Comparison of ENCODE assay signal across 9 mouse cellular contexts in genomic region chr2:12053404-12054164, GRCm38 (mm10).
DNase-seq lines count a peak whose midpoint lies in the region; ATAC-seq and TF ChIP-seq lines count a peak whose summit lies in the region.
"Had no signal": no experiment of that assay in that cellular context is flagged by ENCODE, and none has a peak within 500 bp of the region (broad histone marks: within the 10 kb centered on the region; RNA-seq: fewer than 3 reads in every experiment).

No protein-coding gene starts in this region.

- H3K4me1 ChIP-seq in lung, embryonic 14.5 days (ENCODE audit: insufficient read depth), result no peaks in the 10 kb centered on the region
- peaks cover 27% of the 10 kb centered on the region for H3K4me1 ChIP-seq in heart, embryonic 13.5 days

- 36% methylated on average over 8 of the region's 8 CpGs for WGBS in lung, embryonic 14.5 days
- WGBS in heart, embryonic 13.5 days, result 59% methylated on average over 8 of the region's 8 CpGs

- no peak overlapping the region for H3K9ac ChIP-seq in lung, embryonic 14.5 days
- no peak overlapping the region for H3K9ac ChIP-seq in heart, embryonic 13.5 days

- H3K4me2 ChIP-seq in lung, embryonic 14.5 days, result no peak overlapping the region
- no peak overlapping the region for H3K4me2 ChIP-seq in heart, embryonic 13.5 days

- no peaks in the 10 kb centered on the region for H3K9me3 ChIP-seq in lung, embryonic 14.5 days (ENCODE audit: low read depth, low read length)
- no peaks in the 10 kb centered on the region for H3K9me3 ChIP-seq in heart, embryonic 13.5 days

- no peaks in the 10 kb centered on the region for H3K36me3 ChIP-seq in lung, embryonic 14.5 days (ENCODE audit: insufficient read depth)
- H3K36me3 ChIP-seq in heart, embryonic 13.5 days, result no peaks in the 10 kb centered on the region

- peak overlapping the region; percentile 39; the same call in 1 of the 2 replicates for H3K27ac ChIP-seq in lung, embryonic 14.5 days (ENCODE audit: low read depth)
- peak overlapping the region; percentile 82 for H3K27ac ChIP-seq in heart, embryonic 13.5 days (replicated peaks)

- ATAC-seq in lung, embryonic 14.5 days (ENCODE audit: insufficient read depth), result peak; percentile 48; the same call in 1 of the 2 replicates
- ATAC-seq in heart, embryonic 13.5 days (ENCODE audit: extremely low read depth, insufficient number of reproducible peaks, low FRiP score, low TSS enrichment), result no peak
- peak; percentile 30; the same call in 1 of the 2 replicates for ATAC-seq in megakaryocyte, adult 5-6 weeks (ENCODE audit: poor library complexity, severe bottlenecking)
- ATAC-seq in granulocyte monocyte progenitor cell, adult 5-6 weeks (replicated peaks; ENCODE audit: poor library complexity, severe bottlenecking), result no peak
- ATAC-seq: activated CD4-positive, CD25-positive, alpha-beta regulatory T cell, adult 4 months had no signal

- TF ChIP-seq CTCF in lung, embryonic 14.5 days (IDR thresholded peaks at IDR 0.05; ENCODE audit: low read depth), result no peak

- no peaks in the 10 kb centered on the region for H3K27me3 ChIP-seq in lung, embryonic 14.5 days (ENCODE audit: insufficient read depth, low read length)
- no peaks in the 10 kb centered on the region for H3K27me3 ChIP-seq in heart, embryonic 13.5 days (replicated peaks)

- H3K4me3 ChIP-seq in lung, embryonic 14.5 days (ENCODE audit: low read depth, low read length), result no peak overlapping the region
- H3K4me3 ChIP-seq in heart, embryonic 13.5 days, result no peak overlapping the region

- DNase-seq in adrenal gland, postnatal 10 days, result peak; percentile 13
- DNase-seq in adrenal gland, postnatal 4 days (ENCODE audit: low spot score in 2 of 2), result no peak
- DNase-seq in lung, embryonic 14.5 days, result peak; percentile 44
- DNase-seq in lung, postnatal 25 days (ENCODE audit: low spot score), result no peak
- DNase-seq in MN1 (ENCODE audit: low spot score), result no peak

Comparison
In these comparisons a context has a peak if more than half of its experiments do, and no peak if none do; other contexts are left out.
1. DNase-seq: peak in adrenal gland, postnatal 10 days (single experiment) and lung, embryonic 14.5 days (single experiment); none in adrenal gland, postnatal 4 days (0 of 2), lung, postnatal 25 days (single experiment) and MN1 (single experiment).
2. ATAC-seq: peak in lung, embryonic 14.5 days (single experiment) and megakaryocyte, adult 5-6 weeks (single experiment); none in heart, embryonic 13.5 days (single experiment) and granulocyte monocyte progenitor cell, adult 5-6 weeks (single experiment).